Mouse (Mus musculus) hindbrain, embryonic 11.5 days (tissue): ENCODE data around the gene Ren1. TPM values are rescaled to one million over a fixed set of nuclear protein-coding genes. Genes with fewer than 3 reads are reported as not detected.

Source experiments
- polyA plus RNA-seq: library from polyadenylated mRNA; unstranded; fragments of >200 nt; fragmentation: Nextera tagmentation; extraction: Ambion mirVana; gene quantifications from 2 replicates; pipeline ENCODE4 v1.2.1, GENCODE M21; 2014

Gene Ren1
- polyA plus RNA-seq, 1 experiment from 2014 or later: 1.2 TPM

Other genes starting within 250 kb of the Ren1 start
- gene Ppp1r15b, start 219.4 kb upstream of the Ren1 start, polyA plus RNA-seq: 37.8 and 48.7 TPM in 2 replicates
- gene Plekha6, start 186.3 kb upstream of the Ren1 start, polyA plus RNA-seq: 14.6 and 22.1 TPM in 2 replicates
- gene Golt1a, start 40.7 kb upstream of the Ren1 start, polyA plus RNA-seq: not detected in 2 replicates
- gene Kiss1, start 28.6 kb upstream of the Ren1 start, polyA plus RNA-seq: not detected in 2 replicates
- gene Etnk2, start 13.1 kb downstream of the Ren1 start, polyA plus RNA-seq: 2.9 and 3.1 TPM in 2 replicates
- gene Sox13, start 73.9 kb downstream of the Ren1 start, polyA plus RNA-seq: 12.5 and 15.9 TPM in 2 replicates